Mouse (Mus musculus) bone marrow macrophage, adult 2 months (primary cell): ENCODE data around the gene Cacnb2. TPM values are rescaled to one million over a fixed set of nuclear protein-coding genes. Genes with fewer than 3 reads are reported as not detected.
"Not testable (repeated sequence)": the region's sequence is repeated elsewhere in the genome, so short reads cannot be mapped to it uniquely, and the experiment has no call there.

ENCODE experiments used
- H3K27ac ChIP-seq: 2 replicates; pipeline ENCODE4 v1.5.1; 2012; ENCODE audit warnings: low read depth, low read length; ENCODE audit not compliant: insufficient read depth
- H3K4me1 ChIP-seq: 2 replicates; pipeline ENCODE4 v1.6.1; 2012; ENCODE audit warnings: low read length; ENCODE audit not compliant: control insufficient read depth, insufficient read depth
- H3K4me3 ChIP-seq: 2 replicates; pipeline ENCODE4 v1.5.1; 2012; ENCODE audit warnings: mild to moderate bottlenecking, low read length, moderate library complexity; ENCODE audit not compliant: insufficient read depth
- CTCF ChIP-seq: IDR thresholded peaks from 2 replicates; pipeline ENCODE4 v1.5.1; 2012; ENCODE audit warnings: low read depth, mild to moderate bottlenecking, low read length, moderate library complexity
- POLR2A ChIP-seq: IDR thresholded peaks from 2 replicates; pipeline ENCODE4 v1.6.1; 2012; ENCODE audit warnings: mild to moderate bottlenecking, low read depth, low read length, borderline replicate concordance
- polyA plus RNA-seq: library from polyadenylated mRNA; stranded (reverse); fragments of >200 nt; gene quantifications from 2 replicates; pipeline ENCODE4 v1.2.4, GENCODE M21; 2012; ENCODE audit not compliant: missing spikeins, insufficient read depth, insufficient read length

The Cacnb2 gene
- polyA plus RNA-seq, 1 experiment: 0.23 TPM

GRCm38 (mm10) chr2:14711751-14712150, 108.9 kb downstream of the Cacnb2 start:
- TF ChIP-seq CTCF (no peak), POLR2A (no peak)
- H3K4me3 ChIP-seq: no peak overlapping the region
- no peaks in the 10 kb centered on the region for H3K4me1 ChIP-seq
- H3K27ac ChIP-seq: no peak overlapping the region

- Histone ChIP-seq H3K27ac (no peak overlapping the region), H3K4me3 (no peak overlapping the region), H3K4me1 (no peaks in the 10 kb centered on the region)
- TF ChIP-seq POLR2A (no peak), CTCF (no peak)
These were observed 110.2 kb downstream of the Cacnb2 start for GRCm38 (mm10) chr2:14713049-14713448.

- Histone ChIP-seq H3K4me3 (no peak overlapping the region), H3K27ac (no peak overlapping the region), H3K4me1 (peaks cover 3% of the 10 kb centered on the region; the same call in 1 of the 2 replicates)
- no peak for TF ChIP-seq CTCF
- TF ChIP-seq POLR2A: no peak
These were observed 113.8 kb downstream of the Cacnb2 start for GRCm38 (mm10) chr2:14716666-14717065.

- Histone ChIP-seq H3K4me1 (peaks cover 3% of the 10 kb centered on the region; the same call in 1 of the 2 replicates), H3K4me3 (no peak overlapping the region), H3K27ac (no peak overlapping the region)
- TF ChIP-seq POLR2A (no peak), CTCF (no peak)
These were observed 116.3 kb downstream of the Cacnb2 start for GRCm38 (mm10) chr2:14719119-14719718.

GRCm38 (mm10) chr2:14725437-14725836, 122.5 kb downstream of the Cacnb2 start:
- TF ChIP-seq POLR2A: no peak
- no peak for TF ChIP-seq CTCF
- no peak overlapping the region for H3K27ac ChIP-seq
- H3K4me1 ChIP-seq: no peaks in the 10 kb centered on the region
- no peak overlapping the region for H3K4me3 ChIP-seq

- not testable (repeated sequence) for H3K4me1 ChIP-seq, H3K4me3 ChIP-seq, H3K27ac ChIP-seq
These were observed 123.7 kb downstream of the Cacnb2 start for GRCm38 (mm10) chr2:14726601-14727000.

- H3K27ac ChIP-seq: no peak overlapping the region
- TF ChIP-seq CTCF (no peak), POLR2A (no peak)
- no peaks in the 10 kb centered on the region for H3K4me1 ChIP-seq
- no peak overlapping the region for H3K4me3 ChIP-seq
These were observed 136.0 kb downstream of the Cacnb2 start for GRCm38 (mm10) chr2:14738927-14739326.

GRCm38 (mm10) chr2:14739510-14739909, 136.6 kb downstream of the Cacnb2 start:
- no peak overlapping the region for H3K4me3 ChIP-seq
- no peak overlapping the region for H3K27ac ChIP-seq
- TF ChIP-seq POLR2A (no peak), CTCF (no peak)
- H3K4me1 ChIP-seq: no peaks in the 10 kb centered on the region

- Histone ChIP-seq H3K4me1 (no peaks in the 10 kb centered on the region), H3K4me3 (no peak overlapping the region), H3K27ac (no peak overlapping the region)
- TF ChIP-seq POLR2A: no peak
- TF ChIP-seq CTCF: no peak
These were observed 137.5 kb downstream of the Cacnb2 start for GRCm38 (mm10) chr2:14740359-14740758.

GRCm38 (mm10) chr2:14744761-14745160, 141.9 kb downstream of the Cacnb2 start:
- TF ChIP-seq CTCF: no peak
- TF ChIP-seq POLR2A: no peak
- no peak overlapping the region for H3K4me3 ChIP-seq
- no peak overlapping the region for H3K27ac ChIP-seq
- H3K4me1 ChIP-seq: no peaks in the 10 kb centered on the region

GRCm38 (mm10) chr2:14762846-14763245, 160.0 kb downstream of the Cacnb2 start:
- TF ChIP-seq CTCF: no peak
- TF ChIP-seq POLR2A: no peak
- H3K4me1 ChIP-seq: no peaks in the 10 kb centered on the region
- H3K27ac ChIP-seq: no peak overlapping the region
- H3K4me3 ChIP-seq: no peak overlapping the region
